Mouse (Mus musculus) megakaryocyte, embryonic 14.5 days (primary cell): ENCODE results near the gene Spg11.

Experiments used
- FLI1 ChIP-seq: IDR thresholded peaks from 2 replicates; pipeline ENCODE4 v1.6.1; 2012; ENCODE audit warnings: low read length, inconsistent platforms, mixed read lengths
- GATA1 ChIP-seq: IDR thresholded peaks from 3 replicates; pipeline ENCODE4 v1.6.1; 2012; ENCODE audit warnings: mixed read lengths, low read length, inconsistent platforms, borderline replicate concordance

DNA sequence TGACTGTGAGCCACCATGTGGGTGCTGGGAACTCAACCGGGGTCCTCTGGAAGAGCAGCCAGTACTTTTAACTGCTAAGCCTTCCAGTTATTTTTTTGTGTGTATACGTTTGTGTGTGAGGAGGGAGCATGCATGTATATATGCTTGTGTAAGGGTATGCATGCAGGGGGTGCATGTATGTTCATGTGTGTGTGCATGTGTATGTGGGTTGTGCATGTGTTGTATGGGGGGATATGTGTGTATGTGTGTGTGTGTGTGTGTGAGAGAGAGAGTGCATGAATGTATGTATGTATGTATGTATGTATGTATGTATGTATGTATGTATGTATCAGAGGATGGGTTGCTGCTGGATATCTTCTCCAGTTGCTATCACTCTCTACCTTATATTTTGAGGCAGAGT, 36.3 kb upstream of the Spg11 start:
- TF ChIP-seq GATA1 (no peak), FLI1 (no peak)
